Mouse (Mus musculus) ES-E14 (cell line): Measurements from ENCODE around the gene Cldn11. TPM values are rescaled to one million over a fixed set of nuclear protein-coding genes. Genes with fewer than 3 reads are reported as not detected.

Source experiments
- DNase-seq: peaks from one replicate; pipeline ENCODE4 v3.0.0-alpha.2; 2013; ENCODE audit warnings: low read depth, low spot score
- H3K27ac ChIP-seq: 2 replicates; pipeline ENCODE4 v1.5.1; 2012; ENCODE audit warnings: low read depth, mild to moderate bottlenecking, low read length, moderate library complexity, mixed read lengths; ENCODE audit not compliant: poor library complexity, insufficient read depth, severe bottlenecking
- H3K36me3 ChIP-seq: 2 replicates; pipeline ENCODE4 v1.6.1; 2012; ENCODE audit warnings: mild to moderate bottlenecking, low read length, moderate library complexity, mixed read lengths; ENCODE audit not compliant: control insufficient read depth, poor library complexity, insufficient read depth, severe bottlenecking
- H3K4me1 ChIP-seq, 2 experiments: fragments of 150-350 bp in 1 of 2; sonication (generic) in 1 of 2; 2 replicates each; pipeline ENCODE4 v1.6.1; 2012; ENCODE audit warnings: low read length in 2 of 2, mild to moderate bottlenecking in 1 of 2, mixed read lengths in 1 of 2; ENCODE audit not compliant: control insufficient read depth in 2 of 2, insufficient read depth in 2 of 2, poor library complexity in 1 of 2
- H3K4me3 ChIP-seq, 2 experiments: fragments of 150-350 bp in 1 of 2; sonication (generic) in 1 of 2; 2 replicates each; pipeline ENCODE4 v1.5.1; 2012; ENCODE audit warnings: low read length in 2 of 2, low read depth in 1 of 2, mild to moderate bottlenecking in 1 of 2, mixed read lengths in 1 of 2; ENCODE audit not compliant: insufficient read depth in 1 of 2, poor library complexity in 1 of 2, severe bottlenecking in 1 of 2
- H3K9ac ChIP-seq: 2 replicates; pipeline ENCODE4 v1.6.1; 2012; ENCODE audit warnings: low read depth, mild to moderate bottlenecking, low read length, mixed read lengths; ENCODE audit not compliant: poor library complexity, insufficient read depth, severe bottlenecking
- H3K9me3 ChIP-seq: fragments of 150-350 bp; sonication (generic); 2 replicates; pipeline ENCODE4 v1.6.1; 2012; ENCODE audit warnings: low read depth, mild to moderate bottlenecking, low read length; ENCODE audit not compliant: control insufficient read depth, insufficient read depth
- CHD2 ChIP-seq: IDR thresholded peaks from 2 replicates; pipeline ENCODE4 v1.6.1; 2014; ENCODE audit warnings: mild to moderate bottlenecking, low read depth, low read length, inconsistent platforms
- HCFC1 ChIP-seq: IDR thresholded peaks from 2 replicates; pipeline ENCODE4 v1.6.1; 2012; ENCODE audit warnings: low read length, inconsistent platforms, borderline replicate concordance; ENCODE audit not compliant: insufficient read depth
- MAFK ChIP-seq: IDR thresholded peaks from 2 replicates; pipeline ENCODE4 v1.6.1; 2014; ENCODE audit warnings: mild to moderate bottlenecking, low read depth, low read length, inconsistent platforms; ENCODE audit not compliant: insufficient read depth
- ZC3H11A ChIP-seq: IDR thresholded peaks from 2 replicates; pipeline ENCODE4 v1.6.1; 2012; ENCODE audit warnings: low read depth, mild to moderate bottlenecking, inconsistent platforms, low read length, borderline replicate concordance
- ZNF384 ChIP-seq: IDR thresholded peaks from 2 replicates; pipeline ENCODE4 v1.6.1; 2012; ENCODE audit warnings: low read depth, low read length, inconsistent platforms
- in situ Hi-C, 2 experiments: fragments of 600-800 bp; cut with MboI; formaldehyde crosslinking; loops; one replicate each; pipeline ENCODE4 v1.15.1; 2025; ENCODE audit warnings: low sequenced_read_pairs in 2 of 2, inconsistent platforms in 1 of 2; ENCODE audit not compliant: unreplicated experiment in 2 of 2
- total RNA-seq: library from RNA; depleted of rRNA; stranded (reverse); fragments of 300-350 nt; gene quantifications from 2 replicates; pipeline ENCODE4 v1.2.3, GENCODE M21; 2012

Gene Cldn11
- total RNA-seq, 1 experiment = 0.13 TPM

- Histone ChIP-seq H3K9ac (no peak overlapping the region), H3K9me3 (no peaks in the 10 kb centered on the region), H3K4me1 (peaks cover 5 to 8% of the 10 kb centered on the region in 2 experiments; a peak in 2 of 4 replicates), H3K27ac (no peak overlapping the region), H3K36me3 (peaks cover 15% of the 10 kb centered on the region), H3K4me3 (no peak overlapping the region)
- DNase-seq = no peak
- TF ChIP-seq CHD2 (no peak), MAFK (no peak), ZC3H11A (no peak), HCFC1 (no peak), ZNF384 (no peak)
- in situ Hi-C loops = no loop called here
Measured at GRCm38 (mm10) chr3:31107674-31108073, 42.0 kb upstream of the Cldn11 start.

- Histone ChIP-seq H3K4me3 (no peak overlapping the region), H3K9ac (no peak overlapping the region), H3K9me3 (no peaks in the 10 kb centered on the region), H3K36me3 (peaks cover 19% of the 10 kb centered on the region), H3K4me1 (peaks cover 5 to 8% of the 10 kb centered on the region in 2 experiments; a peak in 2 of 4 replicates), H3K27ac (no peak overlapping the region)
- TF ChIP-seq ZC3H11A (no peak), CHD2 (no peak), MAFK (no peak), ZNF384 (no peak), HCFC1 (no peak)
- no peak for DNase-seq
- in situ Hi-C loops = no loop called here
Measured at GRCm38 (mm10) chr3:31109108-31109507, 40.6 kb upstream of the Cldn11 start.

GRCm38 (mm10) chr3:31123098-31123497, 26.6 kb upstream of the Cldn11 start:
- TF ChIP-seq ZC3H11A (no peak), HCFC1 (no peak), ZNF384 (no peak), MAFK (no peak), CHD2 (no peak)
- Histone ChIP-seq H3K4me1 (no peaks in the 10 kb centered on the region), H3K9ac (no peak overlapping the region), H3K27ac (no peak overlapping the region), H3K36me3 (peaks cover 28% of the 10 kb centered on the region), H3K4me3 (no peak overlapping the region), H3K9me3 (no peaks in the 10 kb centered on the region)
- in situ Hi-C loops = no loop called here
- no peak for DNase-seq

- Histone ChIP-seq H3K4me1 (peaks cover 0 to 2% of the 10 kb centered on the region in 2 experiments; a peak in 1 of 4 replicates), H3K4me3 (no peak overlapping the region), H3K9ac (no peak overlapping the region), H3K27ac (no peak overlapping the region), H3K36me3 (peaks cover 10% of the 10 kb centered on the region), H3K9me3 (no peaks in the 10 kb centered on the region)
- TF ChIP-seq HCFC1 = no peak
- TF ChIP-seq ZC3H11A = no peak
- TF ChIP-seq MAFK = no peak
- TF ChIP-seq ZNF384 = no peak
- TF ChIP-seq CHD2 = no peak
- in situ Hi-C loops = no loop called here
- DNase-seq = no peak
Measured at GRCm38 (mm10) chr3:31126303-31126702, 23.4 kb upstream of the Cldn11 start.

GRCm38 (mm10) chr3:31126848-31127247, 22.9 kb upstream of the Cldn11 start:
- Histone ChIP-seq H3K27ac (no peak overlapping the region), H3K9me3 (no peaks in the 10 kb centered on the region), H3K4me1 (peaks cover 0 to 2% of the 10 kb centered on the region in 2 experiments; a peak in 1 of 4 replicates), H3K9ac (no peak overlapping the region), H3K4me3 (no peak overlapping the region), H3K36me3 (peaks cover 9% of the 10 kb centered on the region)
- in situ Hi-C loops = no loop called here
- no peak for DNase-seq
- no peak for TF ChIP-seq CHD2
- no peak for TF ChIP-seq HCFC1
- TF ChIP-seq ZNF384 = no peak
- TF ChIP-seq ZC3H11A = no peak
